Mouse (Mus musculus): ENCODE data around the gene Jmjd8.

- TF ChIP-seq POLR2A (IDR thresholded peaks at IDR 0.05; ENCODE audit: insufficient read length, low read depth) (no peak), POLR2AphosphoS2 (IDR thresholded peaks at IDR 0.05; ENCODE audit: insufficient read length, low read depth) (no peak), MAX (IDR thresholded peaks at IDR 0.05; ENCODE audit: low read depth) (no peak), TCF12 (IDR thresholded peaks at IDR 0.05; ENCODE audit: insufficient read depth, poor library complexity, severe bottlenecking) (no peak), SRF (IDR thresholded peaks at IDR 0.05; ENCODE audit: control insufficient read depth, insufficient read length, low read depth) (no peak), USF1 (IDR thresholded peaks at IDR 0.05; ENCODE audit: low read depth) (no peak), CEBPB (IDR thresholded peaks at IDR 0.05; ENCODE audit: insufficient read depth, poor library complexity, severe bottlenecking) (no peak), MYOD1 (IDR thresholded peaks at IDR 0.05; ENCODE audit: control insufficient read depth in 1 of 3, insufficient read length in 2 of 3, low read depth in 2 of 3) (no peak), TCF3 (IDR thresholded peaks at IDR 0.05; ENCODE audit: insufficient read length, low read depth) (no peak), E2F4 (IDR thresholded peaks at IDR 0.05; ENCODE audit: insufficient read depth) (no peak), MYOG (IDR thresholded peaks at IDR 0.05; ENCODE audit: control insufficient read depth in 1 of 3, insufficient read depth in 1 of 3, insufficient read length in 2 of 3, low read depth in 2 of 3) (no peak)
Observed at GRCm38 (mm10) chr17:25808028-25808427, 20.6 kb upstream of the Jmjd8 start.

Measured in myocyte (in vitro differentiated cells).